Mouse (Mus musculus) liver (tissue): ENCODE data around the gene Tceal7.
"Not testable (repeated sequence)": the region's sequence is repeated elsewhere in the genome, so short reads cannot be mapped to it uniquely, and the experiment has no call there.

Experiments
- DNase-seq: peaks from one replicate; pipeline ENCODE4 v3.0.0-alpha.2; 2020; ENCODE audit warnings: mixed read lengths

Tceal7 gene

GRCm38 (mm10) chrX:136249671-136250070, 35.1 kb downstream of the Tceal7 start:
- no peak for DNase-seq

GRCm38 (mm10) chrX:136252023-136252729, 37.6 kb downstream of the Tceal7 start:
- peak; percentile 16 for DNase-seq

GRCm38 (mm10) chrX:136267720-136268119, 53.1 kb downstream of the Tceal7 start:
- no peak for DNase-seq

GRCm38 (mm10) chrX:136268173-136268572, 53.6 kb downstream of the Tceal7 start:
- no peak for DNase-seq

GRCm38 (mm10) chrX:136269743-136270392, 55.3 kb downstream of the Tceal7 start, which contains the start of gene Bex3:
Bex3 (plus strand) TSS chrX:136270253.
- peak; percentile 41 for DNase-seq

- DNase-seq: not testable (repeated sequence)
Measured at GRCm38 (mm10) chrX:136270393-136271111, 56.0 kb downstream of the Tceal7 start.

GRCm38 (mm10) chrX:136274542-136274941, 60.0 kb downstream of the Tceal7 start:
- no peak for DNase-seq

GRCm38 (mm10) chrX:136275386-136275785, 60.8 kb downstream of the Tceal7 start:
- no peak for DNase-seq
